Mouse (Mus musculus) CH12.LX (cell line): ENCODE measurements around the gene Osbpl6. TPM values are rescaled to one million over a fixed set of nuclear protein-coding genes. Genes with fewer than 3 reads are reported as not detected.

Source experiments
- DNase-seq: peaks from one replicate; pipeline ENCODE4 v3.0.0-alpha.2; 2013; ENCODE audit errors: extremely low read depth
- H3K27ac ChIP-seq: 2 replicates; pipeline ENCODE4 v1.5.1; 2012; ENCODE audit warnings: low read depth, mild to moderate bottlenecking, control low read depth, moderate library complexity; ENCODE audit not compliant: insufficient read depth
- H3K27me3 ChIP-seq: replicated peaks from 2 replicates; pipeline ENCODE3; 2012; ENCODE audit warnings: inconsistent platforms
- H3K36me3 ChIP-seq, 2 experiments: replicated peaks in 1 of 2; 2 replicates each; pipeline versions ENCODE3 to v1.6.1; 2012; ENCODE audit warnings: inconsistent platforms in 1 of 2, low read length in 1 of 2, mild to moderate bottlenecking in 1 of 2, mixed read lengths in 1 of 2, moderate library complexity in 1 of 2; ENCODE audit not compliant: control insufficient read depth in 1 of 2, insufficient read depth in 1 of 2
- H3K4me1 ChIP-seq, 2 experiments: 2 replicates each; pipeline ENCODE4 v1.6.1; 2012; ENCODE audit warnings: inconsistent platforms in 1 of 2, moderate library complexity in 1 of 2; ENCODE audit not compliant: insufficient read depth in 2 of 2, control insufficient read depth in 1 of 2
- H3K4me2 ChIP-seq: 2 replicates; pipeline ENCODE4 v1.6.1; 2012; ENCODE audit warnings: low read depth, mild to moderate bottlenecking, control low read depth; ENCODE audit not compliant: poor library complexity, insufficient read depth, severe bottlenecking
- H3K4me3 ChIP-seq, 3 experiments: fragments of 150-350 bp in 1 of 3; sonication (generic) in 1 of 3; replicated peaks in 1 of 3; 2 replicates each; pipeline versions ENCODE3 to v1.5.1; 2011 to 2012; ENCODE audit warnings: low read depth in 2 of 3, low read length in 2 of 3, mild to moderate bottlenecking in 2 of 3, moderate library complexity in 2 of 3, control low read depth in 1 of 3, improper control_type of control experiment in 1 of 3, inconsistent platforms in 1 of 3, mixed read lengths in 1 of 3; ENCODE audit not compliant: poor library complexity in 1 of 3
- H3K79me2 ChIP-seq: replicated peaks from 2 replicates; pipeline ENCODE4 v1.6.1; 2012; ENCODE audit warnings: mild to moderate bottlenecking, moderate library complexity; ENCODE audit not compliant: control insufficient read depth, poor library complexity, insufficient read depth, severe bottlenecking; ENCODE audit errors: extremely low read depth
- H3K9ac ChIP-seq: 2 replicates; pipeline ENCODE4 v1.6.1; 2012; ENCODE audit warnings: low read depth, mild to moderate bottlenecking, control low read depth, moderate library complexity; ENCODE audit not compliant: insufficient read depth
- H3K9me3 ChIP-seq: replicated peaks from 2 replicates; pipeline ENCODE3; 2012; ENCODE audit warnings: low read length, inconsistent platforms, mixed read lengths
- BHLHE40 ChIP-seq: IDR thresholded peaks from 2 replicates; pipeline ENCODE4 v1.6.1; 2011; ENCODE audit warnings: mild to moderate bottlenecking, low read depth, low read length, improper control_type of control experiment
- CHD1 ChIP-seq: IDR thresholded peaks from 2 replicates; pipeline ENCODE4 v1.6.1; 2012; ENCODE audit warnings: low read depth, low read length, improper control_type of control experiment, inconsistent platforms
- E2F4 ChIP-seq: IDR thresholded peaks from 2 replicates; pipeline ENCODE4 v1.6.1; 2011; ENCODE audit warnings: low read depth, low read length, improper control_type of control experiment; ENCODE audit not compliant: insufficient replicate concordance
- EP300 ChIP-seq: IDR thresholded peaks from 2 replicates; pipeline ENCODE4 v1.6.1; 2011; ENCODE audit warnings: low read length, improper control_type of control experiment
- GABPA ChIP-seq: IDR thresholded peaks from 2 replicates; pipeline ENCODE4 v1.6.1; 2012; ENCODE audit warnings: low read depth, low read length, improper control_type of control experiment, inconsistent platforms; ENCODE audit not compliant: insufficient replicate concordance
- JUN ChIP-seq: IDR thresholded peaks from 2 replicates; pipeline ENCODE4 v1.6.1; 2011; ENCODE audit warnings: low read depth, mild to moderate bottlenecking, low read length, improper control_type of control experiment, moderate library complexity; ENCODE audit not compliant: insufficient read depth
- JUND ChIP-seq: conservative IDR thresholded peaks from 2 replicates; pipeline ENCODE4 v1.6.1; 2011; ENCODE audit warnings: low read depth, low read length, improper control_type of control experiment
- MAX ChIP-seq: IDR thresholded peaks from 2 replicates; pipeline ENCODE4 v1.6.1; 2011; ENCODE audit warnings: low read length, improper control_type of control experiment
- MEF2A ChIP-seq: IDR thresholded peaks from 2 replicates; pipeline ENCODE4 v1.6.1; 2014; ENCODE audit warnings: low read depth, mild to moderate bottlenecking, inconsistent platforms, low read length, improper control_type of control experiment, borderline replicate concordance
- MXI1 ChIP-seq: IDR thresholded peaks from 2 replicates; pipeline ENCODE4 v1.6.1; 2011; ENCODE audit warnings: mild to moderate bottlenecking, low read depth, low read length, improper control_type of control experiment
- NRF1 ChIP-seq: IDR thresholded peaks from 2 replicates; pipeline ENCODE4 v1.6.1; 2014; ENCODE audit warnings: low read depth, mild to moderate bottlenecking, inconsistent platforms, low read length, improper control_type of control experiment, moderate library complexity
- TBP ChIP-seq: conservative IDR thresholded peaks from 2 replicates; pipeline ENCODE4 v1.6.1; 2011; ENCODE audit warnings: low read depth, low read length, improper control_type of control experiment
- TCF12 ChIP-seq: IDR thresholded peaks from 2 replicates; pipeline ENCODE4 v1.6.1; 2014; ENCODE audit warnings: low read depth, mild to moderate bottlenecking, inconsistent platforms, low read length, improper control_type of control experiment
- UBTF ChIP-seq: IDR thresholded peaks from 2 replicates; pipeline ENCODE4 v1.6.1; 2012; ENCODE audit warnings: low read depth, mild to moderate bottlenecking, inconsistent platforms, low read length, improper control_type of control experiment, moderate library complexity
- USF1 ChIP-seq: IDR thresholded peaks from 2 replicates; pipeline ENCODE4 v1.6.1; 2014; ENCODE audit warnings: low read depth, mild to moderate bottlenecking, inconsistent platforms, low read length, improper control_type of control experiment
- ZKSCAN1 ChIP-seq: IDR thresholded peaks from 2 replicates; pipeline ENCODE4 v1.6.1; 2012; ENCODE audit warnings: low read depth, inconsistent platforms, low read length, improper control_type of control experiment, borderline replicate concordance
- dilution Hi-C: fragments of 300-500 bp; cut with MboI; formaldehyde crosslinking; loops from 2 replicates; pipeline ENCODE4 v1.14.3; 2020; ENCODE audit warnings: low sequenced_read_pairs; ENCODE audit not compliant: extremely low pct_unique_long_range_greater_than_20kb, extremely low pct_ligation_motif_present
- in situ Hi-C: fragments of 300-500 bp; cut with MboI; formaldehyde crosslinking; loops from 3 replicates; pipeline ENCODE4 v1.14.3; 2019; ENCODE audit warnings: low sequenced_read_pairs, low pct_ligation_motif_present, low pct_unique_long_range_greater_than_20kb, mixed read lengths
- polyA plus RNA-seq: library from polyadenylated mRNA; unstranded; fragments of >175 nt; gene quantifications from 2 replicates; pipeline ENCODE4 v1.2.1, GENCODE M21; 2012; ENCODE audit warnings: low read depth; ENCODE audit not compliant: insufficient read length
- total RNA-seq, 2 experiments: library from RNA; depleted of rRNA; stranded (reverse); fragments of 300-350 nt in 1 of 2; fragments of >200 nt in 1 of 2; gene quantifications; 2 replicates each; pipeline ENCODE4 v1.2.3; 2012 to 2014

The Osbpl6 gene
- total RNA-seq (2012; rRNA removed) (0.38 TPM in 1 of 2 replicates, not detected in the other), total RNA-seq (2014; rRNA removed) (0.19 TPM in 2 replicates), polyA plus RNA-seq (0.35 and 0.60 TPM in 2 replicates)

DNA sequence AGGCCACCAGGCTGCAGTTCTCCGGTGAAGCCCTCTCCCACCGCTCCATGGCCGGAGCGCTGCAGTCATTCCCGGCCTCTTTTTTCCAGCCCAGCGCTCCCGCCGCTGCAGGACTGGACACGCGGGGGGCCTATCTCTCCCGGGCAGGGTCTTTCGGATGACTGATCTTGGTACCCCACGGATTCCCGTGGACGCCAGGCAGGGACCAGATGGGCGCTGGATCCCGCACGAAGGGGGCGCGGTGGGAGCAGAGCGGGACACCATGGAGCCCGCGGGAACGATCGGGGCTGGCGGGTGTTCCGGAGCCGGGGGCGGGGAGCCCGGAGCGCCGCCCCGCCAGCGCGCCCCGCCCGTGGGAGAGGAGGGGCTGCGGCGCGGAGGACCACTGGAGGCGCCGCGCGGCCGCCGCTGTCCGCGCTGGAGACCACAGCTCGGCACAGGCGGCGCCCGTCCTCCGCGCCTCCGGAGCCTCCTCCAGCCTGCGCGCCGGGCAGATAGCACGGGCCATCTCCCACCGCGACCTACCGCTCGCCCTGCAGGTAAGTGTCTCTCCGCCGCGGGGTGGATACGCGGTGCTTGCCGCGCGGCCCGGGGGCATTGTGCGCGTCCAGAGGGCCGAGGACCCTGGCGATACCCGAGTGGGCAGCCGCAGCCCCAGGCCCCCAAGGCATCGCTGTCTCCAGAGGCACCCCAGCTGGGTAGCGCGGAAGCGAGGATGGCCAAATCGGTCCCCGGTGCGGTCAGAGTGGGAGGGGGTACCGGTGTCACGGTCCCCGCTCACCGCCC is at the start of gene Osbpl6:
TSS of gene Osbpl6 (plus strand) at position 358 of the 786 bp plus-strand sequence.
- TF ChIP-seq TBP (no peak), MXI1 (no peak), E2F4 (no peak), UBTF (no peak), ZKSCAN1 (no peak), EP300 (no peak), USF1 (no peak), CHD1 (no peak), NRF1 (no peak), TCF12 (no peak), MEF2A (no peak), JUN (no peak), GABPA (no peak)
- Histone ChIP-seq H3K27ac (no peak within 1 kb of the TSS), H3K36me3 (no peaks in the 10 kb centered on the region), H3K4me1 (peaks cover 0 to 9% of the 10 kb centered on the region in 2 experiments; a peak in 3 of 4 replicates), H3K27me3 (peaks cover 29% of the 10 kb centered on the region), H3K4me2 (peak within 1 kb of the TSS; percentile 83), H3K9me3 (no peaks in the 10 kb centered on the region), H3K4me3 (peak within 1 kb of the TSS in 2 of 3 experiments; percentile 59 to 68), H3K9ac (no peak within 1 kb of the TSS; the same call in 1 of the 2 replicates), H3K79me2 (no peaks in the 10 kb centered on the region)
- peak; percentile 4 for DNase-seq
- dilution Hi-C loops = no loop called here
- in situ Hi-C loops = no loop called here

DNA sequence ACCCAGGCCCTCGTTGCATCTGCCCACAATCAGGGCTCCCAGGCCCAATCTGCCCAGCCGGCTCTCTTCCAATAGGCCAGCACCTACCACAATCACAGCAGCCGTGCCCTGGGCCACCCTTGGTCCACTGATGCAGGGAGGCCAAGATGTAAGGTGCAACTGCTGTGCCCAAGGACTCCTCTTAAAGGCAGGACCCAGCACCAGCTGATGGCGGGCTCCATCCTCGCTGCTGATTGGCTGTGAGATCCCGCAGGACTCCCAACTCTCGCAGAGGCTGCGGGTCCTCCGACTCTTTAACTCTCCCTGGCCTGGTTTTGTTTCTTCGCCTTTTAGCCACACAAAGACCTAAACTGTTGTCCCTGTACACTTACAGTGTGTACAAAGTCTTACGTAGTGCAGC is 46.1 kb upstream of the Osbpl6 start, which contains the start of gene Cyct:
TSS of gene Cyct (minus strand) at position 225 of the 400 bp plus-strand sequence.
- Histone ChIP-seq H3K36me3 (no peaks in the 10 kb centered on the region), H3K4me1 (no peaks in the 10 kb centered on the region), H3K27ac (no peak within 1 kb of the TSS), H3K27me3 (no peaks in the 10 kb centered on the region), H3K4me3 (no peak within 1 kb of the TSS), H3K9ac (no peak within 1 kb of the TSS), H3K79me2 (no peaks in the 10 kb centered on the region), H3K9me3 (no peaks in the 10 kb centered on the region), H3K4me2 (no peak within 1 kb of the TSS)
- in situ Hi-C loops (no loop called here), dilution Hi-C loops (no loop called here)
- DNase-seq = no peak
- TF ChIP-seq USF1 = no peak
- no peak for TF ChIP-seq JUND
- no peak for TF ChIP-seq E2F4
- no peak for TF ChIP-seq MAX
- TF ChIP-seq UBTF = no peak
- no peak for TF ChIP-seq BHLHE40
